Mouse (Mus musculus) layer of hippocampus, postnatal 10 days (tissue): Measurements from ENCODE around the gene Spag9. TPM values are rescaled to one million over a fixed set of nuclear protein-coding genes. Genes with fewer than 3 reads are reported as not detected.

ENCODE experiments used
- total RNA-seq, 2 experiments: library from RNA; stranded (reverse); gene quantifications; 2 replicates each; pipeline ENCODE4 v1.2.3; 2021

Gene Spag9
- total RNA-seq, 2 experiments from 2014 or later = 231 to 243 TPM

Other genes with a start within 250 kb of the Spag9 start
- gene Utp18, start 110.3 kb upstream of the Spag9 start, total RNA-seq = 10 to 100 TPM; 29.2 to 30.2 TPM
- gene Mbtd1, start 110.2 kb upstream of the Spag9 start, total RNA-seq = 10 to 100 TPM; 35.4 to 41.0 TPM
- gene Nme2, start 39.8 kb upstream of the Spag9 start, total RNA-seq = 100 to 1,000 TPM; 166 to 194 TPM
- 100 to 1,000 TPM; 160 to 220 TPM for gene Gm20390, start 27.8 kb upstream of the Spag9 start, total RNA-seq
- 100 to 1,000 TPM in 1 of 2 experiments, 10 to 100 TPM in 1; 97.6 to 113 TPM for gene Nme1, start 27.6 kb upstream of the Spag9 start, total RNA-seq
- gene Tob1, start 215.4 kb downstream of the Spag9 start, total RNA-seq = 10 to 100 TPM; 29.2 to 31.3 TPM
- 1 to 10 TPM; 1.5 to 2.0 TPM for gene Wfikkn2, start 249.9 kb downstream of the Spag9 start, total RNA-seq